8 mouse cellular contexts compared by ENCODE assay signal in the genomic region with DNA sequence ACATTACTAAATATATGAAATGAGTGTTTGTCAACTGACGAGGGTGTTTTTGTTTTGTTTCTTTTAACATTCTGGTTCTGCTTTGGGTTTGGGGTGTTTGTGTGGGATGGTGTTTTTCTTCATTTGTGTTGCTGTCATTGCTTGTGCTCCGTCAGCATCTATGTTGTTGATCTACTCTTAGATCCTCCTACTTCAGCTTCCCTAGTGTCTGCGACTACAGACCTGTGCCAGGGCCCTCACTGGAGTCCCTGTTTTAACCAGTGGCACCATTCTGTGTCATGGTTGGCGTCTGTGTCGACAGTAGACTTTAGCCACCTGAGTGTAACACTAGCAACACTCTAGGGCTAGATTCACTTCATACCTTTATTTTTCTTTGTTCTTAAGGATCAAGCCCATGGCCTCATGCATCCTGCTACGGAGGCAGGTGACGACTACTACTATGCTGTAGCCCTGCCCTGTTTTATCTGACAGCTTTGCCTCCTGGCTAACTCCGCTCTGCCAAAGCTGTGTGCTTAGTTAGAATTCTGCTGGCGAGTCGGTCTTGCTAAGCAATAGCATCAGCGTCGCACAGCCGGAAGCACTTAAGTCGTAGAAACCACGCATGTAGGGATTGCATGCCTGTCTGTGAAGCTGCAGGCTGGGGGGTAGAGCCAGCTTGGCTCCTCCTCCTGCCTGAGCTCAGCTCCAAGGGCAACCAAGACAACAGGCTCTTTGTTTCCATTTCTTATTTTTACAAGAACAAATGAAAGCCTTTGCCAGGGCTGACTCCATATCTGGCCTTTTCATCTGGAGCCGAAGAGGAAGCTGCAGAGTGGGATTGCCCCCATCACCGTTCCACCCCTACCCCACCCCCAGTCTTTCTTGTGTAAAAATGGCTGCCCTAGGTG.
A peak's percentile ranks its signal among the peaks of the same experiment; 100 is the strongest.
DNase-seq lines count a peak whose midpoint lies in the region; ATAC-seq lines count a peak whose summit lies in the region.

No protein-coding gene starts in this region.

- peak; percentile 89 for ATAC-seq in embryonic facial prominence, embryonic 15.5 days (ENCODE audit: insufficient number of reproducible peaks, low FRiP score, low TSS enrichment, low read depth)

- no peaks in the 10 kb centered on the region for H3K9me3 ChIP-seq in embryonic facial prominence, embryonic 15.5 days (replicated peaks)

- H3K9ac ChIP-seq in embryonic facial prominence, embryonic 15.5 days: no peak overlapping the region

- peak overlapping the region; percentile 15; the same call in 1 of the 2 replicates for H3K4me3 ChIP-seq in embryonic facial prominence, embryonic 15.5 days (replicated peaks)

- H3K27me3 ChIP-seq in embryonic facial prominence, embryonic 15.5 days: no peaks in the 10 kb centered on the region

- H3K27ac ChIP-seq in embryonic facial prominence, embryonic 15.5 days (replicated peaks): peak overlapping the region; percentile 88

- peak overlapping the region; percentile 44 for H3K4me2 ChIP-seq in embryonic facial prominence, embryonic 15.5 days (replicated peaks)

- no peaks in the 10 kb centered on the region for H3K36me3 ChIP-seq in embryonic facial prominence, embryonic 15.5 days

- WGBS in embryonic facial prominence, embryonic 15.5 days: 15% methylated on average over 17 of the region's 17 CpGs

- peak; percentile 2 for DNase-seq in cerebellum, adult 11 months
- DNase-seq in cerebellum, adult 8-10 months: no peak
- DNase-seq in heart, adult 9 months (ENCODE audit: low spot score in 2 of 2): peak; percentile 72 to 84
- peak; percentile 45 for DNase-seq in kidney, adult 18-20 months
- DNase-seq in left cerebral cortex, postnatal 4 days: peak; percentile 24
- DNase-seq in mesoderm, embryonic 11.5 days (ENCODE audit: low read depth, low spot score): peak; percentile 80
- peak; percentile 43 for DNase-seq in right cerebral cortex, postnatal 4 days

- intact Hi-C loops in left cerebral cortex, postnatal 4 days (cut with DNase I): no loop called here

- peaks cover 17% of the 10 kb centered on the region for H3K4me1 ChIP-seq in embryonic facial prominence, embryonic 15.5 days
